Mouse (Mus musculus): ENCODE measurements around the gene Fuz. TPM values are rescaled to one million over a fixed set of nuclear protein-coding genes. Genes with fewer than 3 reads are reported as not detected.

Gene Fuz
- polyA plus RNA-seq, 1 experiment = 9.8 TPM

DNA sequence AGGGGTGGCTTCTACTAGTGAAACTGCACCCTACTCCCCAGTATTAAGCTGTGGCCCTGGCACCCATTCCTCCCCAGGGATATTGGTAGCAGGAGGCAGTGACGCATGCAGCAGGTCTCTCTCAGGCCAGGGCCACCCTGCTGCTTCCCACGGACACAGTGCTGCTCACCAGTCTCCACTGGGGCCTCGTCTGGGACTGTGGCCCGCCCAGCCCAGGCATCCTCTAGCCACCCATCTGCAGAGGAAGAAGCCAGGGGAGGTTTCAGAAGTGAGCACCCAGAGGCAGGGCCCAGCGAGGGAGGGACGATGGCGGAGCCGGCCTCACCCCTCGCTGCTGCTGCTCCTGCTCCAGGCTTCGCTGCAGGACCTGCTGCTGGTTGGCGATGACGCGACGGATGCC, 32.7 kb upstream of the Fuz start:
- Histone ChIP-seq H3K79me3 (ENCODE audit: low read depth) (peaks cover 30% of the 10 kb centered on the region), H3K27me3 (ENCODE audit: control insufficient read depth, insufficient read depth, insufficient read length) (no peaks in the 10 kb centered on the region), H3K36me3 (ENCODE audit: control insufficient read depth, insufficient read depth) (peaks cover 25% of the 10 kb centered on the region), H3K4me3 (ENCODE audit: insufficient read depth, poor library complexity, severe bottlenecking) (no peak overlapping the region), H3K79me2 (ENCODE audit: control insufficient read depth, insufficient read depth) (peaks cover 52% of the 10 kb centered on the region), H3ac (ENCODE audit: control insufficient read depth, insufficient read length, low read depth) (no peak overlapping the region)
- no peak for TF ChIP-seq MYOD1 (IDR thresholded peaks at IDR 0.05; ENCODE audit: control insufficient read depth, insufficient read length, low read depth)
- no peak for TF ChIP-seq MYOG (IDR thresholded peaks at IDR 0.05; ENCODE audit: control insufficient read depth, extremely low read depth, insufficient read length)
- TF ChIP-seq CEBPB (IDR thresholded peaks at IDR 0.05; ENCODE audit: low read depth) = no peak
- no peak for TF ChIP-seq FOSL1 (IDR thresholded peaks at IDR 0.05; ENCODE audit: insufficient read depth, low read length, poor library complexity, severe bottlenecking)
- no peak for TF ChIP-seq USF1 (IDR thresholded peaks at IDR 0.05; ENCODE audit: low read depth)
- TF ChIP-seq CTCF (IDR thresholded peaks at IDR 0.05; ENCODE audit: control insufficient read depth, insufficient read depth, insufficient read length) = no peak
- no peak for TF ChIP-seq MAX (IDR thresholded peaks at IDR 0.05)

DNA sequence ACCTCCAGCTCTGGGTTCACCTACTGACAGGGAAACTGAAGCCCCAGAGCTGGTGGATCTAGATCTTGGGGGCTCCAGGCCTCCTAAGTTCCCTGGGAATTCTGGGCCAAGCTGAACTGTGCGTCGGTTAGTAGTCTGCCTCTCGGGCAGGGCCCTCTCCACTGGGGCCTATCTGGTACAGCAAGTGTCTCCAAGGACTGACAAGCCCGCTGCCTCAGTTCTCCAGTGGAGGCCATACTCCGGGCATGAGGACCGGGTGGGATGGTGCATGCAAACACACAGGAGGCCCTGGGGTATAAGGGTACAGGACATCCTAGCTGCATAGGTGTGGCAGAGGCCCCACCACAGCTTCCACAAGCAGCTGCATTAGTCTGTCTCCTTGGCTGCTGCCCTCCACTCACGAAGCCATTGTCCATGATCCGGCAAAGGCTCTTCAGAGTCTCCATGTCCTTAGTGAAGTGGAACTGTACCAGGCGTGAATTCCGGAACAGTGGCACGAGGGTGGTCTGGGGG, 31.8 kb upstream of the Fuz start:
- no peak for TF ChIP-seq USF1 (IDR thresholded peaks at IDR 0.05; ENCODE audit: low read depth)
- TF ChIP-seq FOSL1 (IDR thresholded peaks at IDR 0.05; ENCODE audit: insufficient read depth, low read length, poor library complexity, severe bottlenecking) = no peak
- no peak for TF ChIP-seq CEBPB (IDR thresholded peaks at IDR 0.05; ENCODE audit: low read depth)
- no peak for TF ChIP-seq MYOG (IDR thresholded peaks at IDR 0.05; ENCODE audit: control insufficient read depth, extremely low read depth, insufficient read length)
- no peak for TF ChIP-seq CTCF (IDR thresholded peaks at IDR 0.05; ENCODE audit: control insufficient read depth, insufficient read depth, insufficient read length)
- TF ChIP-seq MAX (IDR thresholded peaks at IDR 0.05) = no peak
- no peak for TF ChIP-seq MYOD1 (IDR thresholded peaks at IDR 0.05; ENCODE audit: control insufficient read depth, insufficient read length, low read depth)
- peaks cover 35% of the 10 kb centered on the region for H3K79me3 ChIP-seq (ENCODE audit: low read depth)
- peaks cover 25% of the 10 kb centered on the region for H3K36me3 ChIP-seq (ENCODE audit: control insufficient read depth, insufficient read depth)
- no peaks in the 10 kb centered on the region for H3K27me3 ChIP-seq (ENCODE audit: control insufficient read depth, insufficient read depth, insufficient read length)
- no peak overlapping the region for H3ac ChIP-seq (ENCODE audit: control insufficient read depth, insufficient read length, low read depth)
- peaks cover 58% of the 10 kb centered on the region for H3K79me2 ChIP-seq (ENCODE audit: control insufficient read depth, insufficient read depth)
- H3K4me3 ChIP-seq (ENCODE audit: insufficient read depth, poor library complexity, severe bottlenecking) = no peak overlapping the region

DNA sequence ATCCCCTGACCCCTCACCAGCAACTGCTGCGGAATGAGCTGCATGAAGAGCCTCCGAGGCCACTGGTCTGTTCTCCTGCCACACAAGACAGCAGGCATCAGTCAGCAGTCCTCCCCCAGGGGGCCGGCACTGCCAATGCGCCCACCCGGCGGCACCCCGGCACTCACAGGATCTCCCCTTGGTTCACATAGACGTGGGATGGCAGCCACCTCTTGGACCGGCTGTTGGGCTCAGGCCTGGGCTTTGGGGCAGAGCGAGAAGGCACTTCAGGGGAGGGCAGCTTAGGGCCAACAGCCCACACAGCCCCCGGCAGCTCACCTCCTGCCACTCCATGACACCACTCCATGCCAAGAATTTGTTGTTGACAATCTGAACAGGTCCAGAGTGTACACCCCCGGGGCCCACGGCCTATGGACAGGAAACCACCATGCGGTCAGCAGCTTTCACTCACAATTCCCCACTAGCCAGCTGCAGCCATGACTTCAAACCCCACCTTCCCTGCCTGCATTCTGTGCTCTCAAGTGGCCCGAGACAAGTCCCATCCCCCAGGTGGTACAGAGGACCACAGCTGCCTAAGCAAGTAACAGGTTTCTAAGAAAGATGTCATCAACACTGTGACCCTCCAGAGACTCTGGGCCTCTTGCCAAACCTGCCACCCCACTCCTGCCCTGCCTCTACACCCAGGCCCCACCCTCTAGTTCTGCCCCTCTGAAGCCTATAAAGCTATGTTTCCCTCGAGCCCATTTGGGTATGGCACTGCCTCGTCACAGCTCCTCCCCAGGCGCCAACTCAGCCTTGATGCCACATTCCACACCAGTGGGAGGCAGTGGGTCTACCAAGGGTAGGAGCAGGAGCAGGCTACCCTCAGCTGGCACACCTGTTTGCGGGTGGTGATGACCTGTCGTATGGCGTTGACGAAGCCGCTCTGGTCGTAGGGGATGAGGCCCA, 31.0 kb upstream of the Fuz start:
- peak overlapping the region; percentile 12 for H3ac ChIP-seq (ENCODE audit: control insufficient read depth, insufficient read length, low read depth)
- H3K36me3 ChIP-seq (ENCODE audit: control insufficient read depth, insufficient read depth) = peaks cover 25% of the 10 kb centered on the region
- TF ChIP-seq CTCF (IDR thresholded peaks at IDR 0.05; ENCODE audit: control insufficient read depth, insufficient read depth, insufficient read length) (no peak), USF1 (IDR thresholded peaks at IDR 0.05; ENCODE audit: low read depth) (no peak), MYOD1 (IDR thresholded peaks at IDR 0.05; ENCODE audit: control insufficient read depth, insufficient read length, low read depth) (no peak), MAX (IDR thresholded peaks at IDR 0.05) (no peak), CEBPB (IDR thresholded peaks at IDR 0.05; ENCODE audit: low read depth) (no peak), MYOG (IDR thresholded peaks at IDR 0.05; ENCODE audit: control insufficient read depth, extremely low read depth, insufficient read length) (no peak), FOSL1 (IDR thresholded peaks at IDR 0.05; ENCODE audit: insufficient read depth, low read length, poor library complexity, severe bottlenecking) (no peak)
- no peaks in the 10 kb centered on the region for H3K27me3 ChIP-seq (ENCODE audit: control insufficient read depth, insufficient read depth, insufficient read length)
- peaks cover 35% of the 10 kb centered on the region for H3K79me3 ChIP-seq (ENCODE audit: low read depth)
- H3K4me3 ChIP-seq (ENCODE audit: insufficient read depth, poor library complexity, severe bottlenecking) = no peak overlapping the region
- H3K79me2 ChIP-seq (ENCODE audit: control insufficient read depth, insufficient read depth) = peaks cover 58% of the 10 kb centered on the region

DNA sequence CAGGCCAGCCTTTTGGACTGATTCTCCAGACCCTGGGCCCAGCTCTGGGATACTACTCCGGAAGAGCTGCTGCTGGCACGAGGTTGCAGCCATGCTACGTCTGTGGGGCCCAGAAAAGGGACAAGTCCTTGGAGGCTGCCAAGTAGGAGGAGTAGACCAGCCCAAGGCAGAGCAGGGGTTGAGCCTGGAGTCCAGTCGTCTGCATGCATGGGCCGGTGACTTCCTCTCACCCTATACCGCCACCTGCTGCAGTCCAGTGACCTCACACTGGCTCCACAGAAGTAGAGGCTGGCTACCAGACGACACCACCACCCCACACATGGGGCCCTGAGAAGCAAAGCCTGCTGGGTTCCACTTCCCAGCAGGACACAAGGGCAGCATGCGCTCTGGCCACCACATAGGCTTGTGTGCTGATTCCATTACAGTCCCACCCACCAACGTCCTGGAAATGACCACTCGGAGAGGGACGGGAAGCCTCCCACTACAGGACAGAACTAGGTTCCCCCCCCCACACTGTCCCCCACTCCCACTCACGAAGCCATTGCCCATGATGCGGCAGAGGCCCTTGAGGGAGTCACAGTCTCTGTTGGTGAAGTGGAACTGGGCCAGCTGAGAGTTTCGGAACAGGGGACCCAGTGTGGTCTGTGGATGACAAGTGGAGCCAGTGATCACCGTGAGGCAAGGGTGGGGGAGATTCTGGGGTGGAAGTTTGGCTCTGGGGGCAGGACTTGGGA, 29.4 kb upstream of the Fuz start:
- Histone ChIP-seq H3K79me3 (ENCODE audit: low read depth) (peaks cover 35% of the 10 kb centered on the region), H3K4me3 (ENCODE audit: insufficient read depth, poor library complexity, severe bottlenecking) (no peak overlapping the region), H3K27me3 (ENCODE audit: control insufficient read depth, insufficient read depth, insufficient read length) (no peaks in the 10 kb centered on the region), H3K79me2 (ENCODE audit: control insufficient read depth, insufficient read depth) (peaks cover 52% of the 10 kb centered on the region), H3K36me3 (ENCODE audit: control insufficient read depth, insufficient read depth) (peaks cover 25% of the 10 kb centered on the region), H3ac (ENCODE audit: control insufficient read depth, insufficient read length, low read depth) (no peak overlapping the region)
- TF ChIP-seq MAX (IDR thresholded peaks at IDR 0.05) (no peak), FOSL1 (IDR thresholded peaks at IDR 0.05; ENCODE audit: insufficient read depth, low read length, poor library complexity, severe bottlenecking) (no peak), MYOG (IDR thresholded peaks at IDR 0.05; ENCODE audit: control insufficient read depth, extremely low read depth, insufficient read length) (no peak)

DNA sequence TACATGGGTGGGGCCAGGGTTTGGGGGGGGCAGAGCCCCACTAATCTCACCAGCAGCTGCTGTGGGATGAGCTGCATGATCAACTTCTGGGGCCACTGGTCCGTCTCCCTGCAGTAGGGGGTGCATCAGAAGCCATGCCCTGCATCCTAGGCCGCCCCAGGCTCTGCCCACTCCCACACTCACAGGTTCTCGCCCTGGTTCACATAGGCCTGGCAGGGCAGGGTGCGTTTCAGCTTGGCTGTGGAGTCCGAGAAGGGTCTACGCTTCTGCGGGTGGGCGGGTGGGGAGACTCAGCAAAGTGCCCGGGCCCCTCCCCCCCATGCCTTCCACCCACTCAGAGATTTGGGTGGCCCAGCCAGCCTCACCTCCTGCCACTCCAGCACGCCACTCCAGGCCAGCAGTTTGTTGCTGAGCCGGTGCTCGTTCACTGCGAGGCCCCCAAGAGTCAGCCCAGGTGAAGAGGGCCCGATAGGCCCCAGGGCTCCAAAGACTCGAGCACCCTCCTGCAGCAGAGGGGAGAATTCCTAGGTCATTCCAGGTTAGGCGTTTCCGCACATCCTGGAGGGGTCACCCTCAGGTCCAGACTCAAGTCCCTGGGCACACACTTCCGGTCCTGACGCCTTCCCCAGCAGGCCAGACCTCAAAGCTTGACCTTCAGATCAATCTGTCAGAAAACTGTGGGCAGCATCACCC, 28.7 kb upstream of the Fuz start:
- Histone ChIP-seq H3K36me3 (ENCODE audit: control insufficient read depth, insufficient read depth) (peaks cover 25% of the 10 kb centered on the region), H3K4me3 (ENCODE audit: insufficient read depth, poor library complexity, severe bottlenecking) (no peak overlapping the region), H3K79me2 (ENCODE audit: control insufficient read depth, insufficient read depth) (peaks cover 52% of the 10 kb centered on the region), H3K79me3 (ENCODE audit: low read depth) (peaks cover 35% of the 10 kb centered on the region), H3K27me3 (ENCODE audit: control insufficient read depth, insufficient read depth, insufficient read length) (no peaks in the 10 kb centered on the region), H3ac (ENCODE audit: control insufficient read depth, insufficient read length, low read depth) (no peak overlapping the region)
- no peak for TF ChIP-seq CEBPB (IDR thresholded peaks at IDR 0.05; ENCODE audit: low read depth)
- TF ChIP-seq FOSL1 (IDR thresholded peaks at IDR 0.05; ENCODE audit: insufficient read depth, low read length, poor library complexity, severe bottlenecking) = no peak
- no peak for TF ChIP-seq MYOD1 (IDR thresholded peaks at IDR 0.05; ENCODE audit: control insufficient read depth, insufficient read length, low read depth)
- TF ChIP-seq MYOG (IDR thresholded peaks at IDR 0.05; ENCODE audit: control insufficient read depth, extremely low read depth, insufficient read length) = no peak
- no peak for TF ChIP-seq MAX (IDR thresholded peaks at IDR 0.05)
- TF ChIP-seq CTCF (IDR thresholded peaks at IDR 0.05; ENCODE audit: control insufficient read depth, insufficient read depth, insufficient read length) = no peak
- no peak for TF ChIP-seq USF1 (IDR thresholded peaks at IDR 0.05; ENCODE audit: low read depth)

All from C2C12 (cell line).